Mouse (Mus musculus): ENCODE data around the gene Bach1.
A peak's percentile ranks its signal among the peaks of the same experiment; 100 is the strongest.
"Not testable (repeated sequence)": the region's sequence is repeated elsewhere in the genome, so short reads cannot be mapped to it uniquely, and the experiment has no call there.

Gene Bach1

GRCm38 (mm10) chr16:87680912-87681634, 17.7 kb upstream of the Bach1 start:
- DNase-seq (ENCODE audit: low spot score in 2 of 2), result no peak

- no peak for DNase-seq (ENCODE audit: low spot score in 2 of 2)
Observed at GRCm38 (mm10) chr16:87681848-87682247, 16.9 kb upstream of the Bach1 start.

- DNase-seq (ENCODE audit: low spot score in 2 of 2), result no peak
Observed at GRCm38 (mm10) chr16:87686458-87686857, 12.3 kb upstream of the Bach1 start.

GRCm38 (mm10) chr16:87687346-87687745, 11.4 kb upstream of the Bach1 start:
- no peak for DNase-seq (ENCODE audit: low spot score in 2 of 2)

- DNase-seq (ENCODE audit: low spot score in 2 of 2), result not testable (repeated sequence)
Observed at GRCm38 (mm10) chr16:87688328-87688727, 10.4 kb upstream of the Bach1 start.

GRCm38 (mm10) chr16:87688823-87689222, 9.9 kb upstream of the Bach1 start:
- not testable (repeated sequence) for DNase-seq (ENCODE audit: low spot score in 2 of 2)

GRCm38 (mm10) chr16:87689225-87689624, 9.5 kb upstream of the Bach1 start:
- peak; percentile 40 to 55 for DNase-seq (ENCODE audit: low spot score in 2 of 2)

GRCm38 (mm10) chr16:87690506-87690905, 8.2 kb upstream of the Bach1 start:
- no peak for DNase-seq (ENCODE audit: low spot score in 2 of 2)

GRCm38 (mm10) chr16:87691102-87691501, 7.6 kb upstream of the Bach1 start:
- DNase-seq (ENCODE audit: low spot score in 2 of 2), result no peak

- no peak for DNase-seq (ENCODE audit: low spot score in 2 of 2)
Observed at GRCm38 (mm10) chr16:87692591-87692990, 6.2 kb upstream of the Bach1 start.

- DNase-seq (ENCODE audit: low spot score in 2 of 2), result no peak
Observed at GRCm38 (mm10) chr16:87697707-87698365, 909 bp upstream of the Bach1 start.

GRCm38 (mm10) chr16:87699306-87699692, 554 bp downstream of the Bach1 start:
- DNase-seq (ENCODE audit: low spot score in 2 of 2), result peak; percentile 47 to 73

- peak; percentile 23 to 37 for DNase-seq (ENCODE audit: low spot score in 2 of 2)
Observed at GRCm38 (mm10) chr16:87699693-87700394, 1.1 kb downstream of the Bach1 start.

GRCm38 (mm10) chr16:87700395-87700765, 1.6 kb downstream of the Bach1 start:
- DNase-seq (ENCODE audit: low spot score in 2 of 2), result no peak

- no peak for DNase-seq (ENCODE audit: low spot score in 2 of 2)
Observed at GRCm38 (mm10) chr16:87701891-87702290, 3.1 kb downstream of the Bach1 start.

- DNase-seq (ENCODE audit: low spot score in 2 of 2), result no peak
Observed at GRCm38 (mm10) chr16:87702881-87703280, 4.1 kb downstream of the Bach1 start.

- DNase-seq (ENCODE audit: low spot score in 2 of 2), result no peak
Observed at GRCm38 (mm10) chr16:87704225-87704624, 5.5 kb downstream of the Bach1 start.

GRCm38 (mm10) chr16:87705892-87706589, 7.3 kb downstream of the Bach1 start:
- peak in 1 of 2 experiments; percentile 15 for DNase-seq (ENCODE audit: low spot score in 2 of 2)

GRCm38 (mm10) chr16:87707335-87707734, 8.6 kb downstream of the Bach1 start:
- DNase-seq (ENCODE audit: low spot score in 2 of 2), result no peak

GRCm38 (mm10) chr16:87708570-87708969, 9.8 kb downstream of the Bach1 start:
- no peak for DNase-seq (ENCODE audit: low spot score in 2 of 2)

- DNase-seq (ENCODE audit: low spot score in 2 of 2), result no peak
Observed at GRCm38 (mm10) chr16:87709144-87709543, 10.4 kb downstream of the Bach1 start.

GRCm38 (mm10) chr16:87709971-87710370, 11.2 kb downstream of the Bach1 start:
- no peak for DNase-seq (ENCODE audit: low spot score in 2 of 2)

Measured in right cerebral cortex, adult 2 months (tissue).